Mouse (Mus musculus): ENCODE measurements around the gene Slc30a2.

Slc30a2 gene

DNA sequence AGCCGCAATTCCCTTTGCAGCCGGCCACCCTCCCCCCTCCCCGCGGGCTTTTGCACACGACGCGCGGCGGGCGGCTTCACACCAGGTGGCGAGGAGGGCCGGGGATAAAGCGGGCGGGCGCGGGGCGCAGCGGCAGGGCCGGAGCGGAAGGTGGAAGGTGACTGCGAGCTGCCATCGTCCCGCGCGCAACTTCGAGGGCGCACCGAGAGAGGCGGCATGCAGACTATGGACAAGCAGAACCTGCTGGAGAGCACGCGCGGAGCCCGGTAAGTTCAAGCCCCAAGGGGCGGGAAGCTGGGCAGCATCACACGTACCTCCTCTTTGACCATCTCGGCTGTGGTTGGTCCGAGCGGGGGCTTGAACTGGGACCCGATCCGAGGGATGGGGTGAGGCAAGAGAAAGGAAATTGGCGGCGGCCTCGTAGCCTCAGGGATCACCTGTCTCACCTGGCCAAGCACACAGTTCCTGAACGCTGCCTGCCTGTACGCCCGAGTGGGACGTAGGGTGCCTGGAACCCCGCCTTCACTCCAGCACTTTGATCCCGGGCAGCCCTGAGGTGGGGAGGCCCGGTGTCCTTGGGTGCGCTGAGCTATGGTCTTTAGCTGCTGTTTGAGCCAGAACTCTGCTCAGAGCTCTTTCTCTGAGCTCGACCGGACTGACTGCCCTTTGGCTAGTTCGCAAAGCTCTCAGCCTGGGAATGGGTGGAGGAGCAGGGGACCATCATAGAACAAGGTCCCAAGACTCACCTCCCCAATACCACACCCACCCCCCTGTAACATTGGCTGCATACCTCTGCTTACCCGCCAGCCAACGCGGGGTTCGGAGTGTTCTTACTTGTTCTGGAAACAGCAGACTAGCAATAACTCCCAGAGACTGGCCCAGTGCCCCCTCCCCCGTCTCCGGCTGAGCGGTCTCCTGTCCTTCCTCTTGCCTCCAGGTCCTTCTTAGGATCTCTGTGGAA lies at the start of gene Slc30a2:
TSS of gene Slc30a2 (plus strand) at position 111 of the 961 bp plus-strand sequence.
- DNase-seq (ENCODE audit: low read depth, low spot score), result peak; percentile 84

DNA sequence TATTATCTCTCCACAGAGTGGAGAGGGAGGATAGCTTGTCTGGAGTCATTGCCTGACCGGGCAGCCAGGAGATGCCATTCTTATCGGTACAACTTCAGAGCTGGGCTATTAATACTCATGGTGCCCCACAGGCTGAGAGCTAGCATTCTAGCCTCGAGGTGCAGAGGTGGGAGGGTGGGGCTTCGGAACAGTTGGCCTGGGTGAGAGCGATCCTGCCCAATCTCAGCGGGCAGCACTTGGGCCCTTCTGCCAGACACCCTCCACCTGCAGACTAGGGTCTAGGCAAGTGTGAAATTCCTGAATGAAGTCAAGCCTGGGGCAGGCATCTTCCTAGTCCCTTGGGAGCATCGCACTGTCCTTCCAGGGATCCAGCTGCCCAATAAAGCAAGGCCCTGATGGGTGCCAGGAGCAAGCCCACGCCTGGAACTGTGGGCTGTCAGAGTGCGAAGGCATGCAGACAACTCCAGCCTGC lies 49.3 kb upstream of the Slc30a2 start:
- no peak for DNase-seq (ENCODE audit: low read depth, low spot score)

DNA sequence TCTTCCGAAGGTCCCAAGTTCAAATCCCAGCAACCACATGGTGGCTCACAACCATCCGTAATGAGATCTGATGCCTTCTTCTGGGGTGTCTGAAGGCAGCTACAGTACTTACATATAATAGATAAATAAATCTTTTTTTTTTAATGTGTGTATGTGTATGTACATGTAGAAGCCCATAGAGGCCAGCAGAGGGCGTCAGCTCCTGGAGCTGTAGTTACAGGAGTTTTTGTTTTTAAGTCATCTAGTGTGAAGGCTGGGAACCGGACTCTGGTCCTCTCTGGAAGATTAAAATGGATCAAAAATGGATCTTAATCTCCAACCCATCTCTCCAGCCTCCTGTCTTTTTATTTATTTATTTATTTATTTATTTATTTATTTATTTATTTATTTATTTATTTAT lies 46.9 kb upstream of the Slc30a2 start:
- peak; percentile 72 for DNase-seq (ENCODE audit: low read depth, low spot score)

DNA sequence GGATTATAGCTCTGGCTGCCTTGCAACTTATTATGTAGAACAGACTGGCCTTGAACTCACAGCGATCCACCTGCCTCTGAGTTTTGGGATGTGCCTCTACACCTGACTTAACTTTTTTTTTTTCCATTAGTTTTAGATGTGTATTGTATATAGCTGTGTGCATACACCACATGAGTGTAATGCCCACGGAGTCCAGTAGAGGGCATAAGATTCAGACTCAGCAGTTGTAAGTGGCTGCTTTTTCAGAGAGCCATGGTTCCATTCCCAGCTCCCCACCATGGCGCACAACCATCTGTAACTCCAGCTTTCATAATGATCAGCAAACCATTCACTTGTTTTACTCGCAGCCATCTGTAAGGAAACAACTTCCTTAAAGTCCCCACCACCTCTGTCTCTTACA lies 46.5 kb upstream of the Slc30a2 start:
- peak; percentile 79 for DNase-seq (ENCODE audit: low read depth, low spot score)

DNA sequence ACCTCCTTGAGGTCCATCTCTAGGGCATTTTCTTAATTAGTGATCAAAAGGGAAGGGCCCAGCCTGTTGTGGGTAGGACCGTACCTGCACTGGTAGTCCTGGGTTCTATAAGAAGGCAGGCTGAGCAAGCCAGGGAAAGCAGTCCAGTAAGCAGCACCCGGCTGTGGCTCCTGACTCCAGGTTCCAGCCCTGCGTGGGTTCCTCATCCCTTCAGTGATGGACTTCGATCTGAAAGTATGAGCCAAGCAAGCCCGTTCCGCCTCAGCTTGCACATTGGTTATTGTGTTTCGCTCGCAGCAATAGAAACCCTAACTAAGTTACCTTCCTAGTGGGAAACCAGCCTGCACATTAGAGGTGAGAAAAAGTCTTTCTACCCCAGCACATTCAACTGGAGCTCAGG lies 45.6 kb upstream of the Slc30a2 start:
- DNase-seq (ENCODE audit: low read depth, low spot score), result no peak

DNA sequence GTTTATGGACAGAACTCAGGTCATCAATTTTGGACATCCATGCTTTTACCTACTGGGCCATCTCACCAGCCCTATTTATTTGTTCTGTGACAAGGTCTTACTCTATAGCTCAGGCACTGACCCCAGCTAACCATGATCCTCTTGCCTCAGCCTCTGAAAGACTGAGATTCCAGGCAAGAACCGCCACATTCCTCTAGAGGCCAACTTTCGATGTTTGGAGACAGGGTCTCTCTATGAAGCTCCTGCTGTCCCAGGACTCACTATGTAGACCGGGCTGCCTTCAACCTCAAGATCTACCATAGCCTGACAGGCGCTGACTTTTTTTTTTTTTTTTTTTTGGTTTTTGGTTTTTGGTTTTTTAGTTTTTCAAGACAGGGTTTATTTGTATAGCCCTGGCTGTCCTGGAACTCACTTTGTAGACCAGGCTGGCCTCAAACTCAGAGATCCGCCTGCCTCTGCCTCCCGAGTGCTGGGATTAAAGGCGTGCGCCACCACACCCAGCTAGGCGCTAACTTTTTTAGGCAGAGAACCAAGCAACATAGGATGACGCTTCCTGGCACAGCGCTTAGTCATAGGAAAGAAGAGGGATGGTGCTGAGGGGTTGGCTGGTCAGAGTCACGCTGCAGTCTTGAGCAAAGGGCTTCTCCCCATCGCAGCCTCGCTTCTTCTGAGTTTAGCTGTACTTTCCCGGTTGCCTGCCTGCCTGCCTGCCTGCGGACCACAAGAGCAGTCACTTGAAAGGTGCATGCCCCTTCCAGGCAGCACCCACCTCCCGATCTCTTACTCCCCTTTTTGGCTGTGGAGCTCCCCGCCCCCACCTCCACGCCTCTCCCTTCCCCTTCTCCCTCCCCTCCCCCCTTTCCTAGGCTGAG lies 44.1 kb upstream of the Slc30a2 start:
- DNase-seq (ENCODE audit: low read depth, low spot score), result peak; percentile 81

DNA sequence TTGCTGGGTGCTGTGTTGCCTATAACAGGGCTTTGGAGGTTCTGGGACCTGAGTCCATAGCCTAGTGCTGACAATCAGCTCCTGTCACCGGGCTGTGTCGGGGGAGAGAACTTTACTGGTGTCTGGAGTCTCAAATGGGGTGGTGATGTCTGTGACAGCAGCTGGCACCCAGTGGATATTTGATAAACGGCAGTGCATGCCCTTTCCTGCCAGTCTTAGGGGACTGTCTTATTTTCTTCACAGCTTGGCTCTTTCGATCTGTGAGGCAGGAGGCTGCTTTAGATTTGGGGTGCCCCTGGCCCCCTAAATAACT lies 43.5 kb upstream of the Slc30a2 start:
- no peak for DNase-seq (ENCODE audit: low read depth, low spot score)

DNA sequence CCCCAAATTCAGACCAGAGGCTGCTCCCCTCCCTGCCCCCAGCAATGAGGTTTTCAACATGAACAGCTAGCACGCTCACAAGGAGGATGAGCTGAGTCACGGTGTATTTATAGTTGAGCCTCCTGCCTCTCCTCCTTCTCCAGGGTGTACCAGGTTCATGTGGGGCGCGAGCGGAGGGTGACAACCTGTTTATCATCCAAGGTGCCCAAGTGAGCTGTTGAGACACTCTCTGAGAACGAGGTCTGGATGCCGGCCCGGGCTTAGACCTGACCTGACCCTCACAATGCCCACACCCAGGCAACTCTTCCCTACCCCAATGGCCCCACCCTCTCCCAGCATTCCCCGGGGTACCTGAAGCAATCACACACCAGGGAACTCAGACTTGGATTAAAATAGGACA lies 42.7 kb upstream of the Slc30a2 start:
- no peak for DNase-seq (ENCODE audit: low read depth, low spot score)

DNA sequence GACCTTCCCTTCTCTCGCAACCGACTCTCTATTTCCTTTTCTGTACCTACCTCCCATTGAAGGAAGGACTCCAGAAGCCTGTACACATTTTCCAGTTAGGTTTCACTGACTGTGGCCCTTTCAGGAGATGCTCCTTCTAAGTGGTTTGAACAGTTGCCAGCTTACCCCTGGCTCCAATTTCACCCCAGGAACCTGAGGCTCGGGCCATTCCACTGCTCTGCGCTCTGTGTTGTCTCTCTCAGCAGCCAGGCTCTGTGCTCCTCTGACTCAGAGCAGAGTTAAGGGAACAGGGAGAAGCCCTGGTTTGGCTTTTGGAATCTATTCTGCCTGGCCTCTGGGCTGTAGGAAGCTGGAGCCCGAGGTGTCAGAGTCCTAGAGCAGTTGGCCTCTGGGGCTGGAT lies 40.9 kb upstream of the Slc30a2 start:
- DNase-seq (ENCODE audit: low read depth, low spot score), result no peak

DNA sequence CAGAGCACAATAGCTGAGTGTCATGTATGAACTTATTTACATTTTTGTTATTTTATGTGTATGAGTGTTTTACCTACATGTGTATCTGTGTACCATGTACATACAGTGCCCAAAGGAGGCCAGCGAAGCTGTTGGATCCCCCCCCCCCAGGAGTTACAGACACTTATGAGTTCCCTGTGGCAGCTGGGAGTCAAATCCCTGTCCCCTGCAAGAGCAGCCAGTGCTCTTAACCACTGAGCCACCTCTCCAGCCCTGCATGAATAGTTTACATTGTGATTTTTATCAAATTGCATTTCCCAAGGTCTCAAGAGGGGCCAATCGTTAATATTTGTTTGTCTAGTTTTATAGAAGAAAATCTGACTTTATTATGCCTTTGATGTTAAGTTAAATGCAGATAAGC lies 36.0 kb upstream of the Slc30a2 start:
- DNase-seq (ENCODE audit: low read depth, low spot score), result no peak

DNA sequence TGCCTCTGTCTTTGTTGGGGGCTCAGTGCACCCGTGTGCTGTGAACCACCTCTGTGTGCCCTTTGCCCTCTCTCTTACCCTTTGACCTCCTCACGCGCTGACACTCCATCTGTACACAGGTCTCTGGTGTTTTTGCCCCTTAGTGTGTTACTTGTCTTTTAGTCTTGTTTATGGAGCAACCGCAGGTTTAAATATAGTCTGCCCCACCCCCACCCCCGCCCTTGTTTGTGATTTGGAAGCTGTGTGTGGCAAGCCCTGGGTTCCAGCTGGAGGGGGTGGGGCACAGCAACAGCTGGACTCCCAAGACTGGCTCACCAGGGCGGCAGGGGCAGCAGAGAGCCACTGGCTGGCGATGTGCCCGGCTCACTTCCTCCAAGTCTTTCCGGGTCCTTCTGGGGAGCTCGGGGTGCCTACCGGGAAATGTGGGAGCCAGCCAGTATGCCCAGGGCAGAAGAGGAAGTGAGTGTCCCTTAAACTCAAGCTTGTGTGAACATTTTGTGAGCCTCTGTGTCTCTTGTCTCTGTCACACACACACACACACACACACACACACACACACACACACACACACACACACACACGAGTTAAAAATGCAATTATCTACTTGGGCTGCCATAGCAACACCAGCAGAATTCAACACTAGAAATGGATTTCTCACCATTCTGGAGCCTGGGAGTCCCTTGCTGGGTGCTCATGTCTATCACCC lies 35.5 kb upstream of the Slc30a2 start:
- DNase-seq (ENCODE audit: low read depth, low spot score), result no peak

DNA sequence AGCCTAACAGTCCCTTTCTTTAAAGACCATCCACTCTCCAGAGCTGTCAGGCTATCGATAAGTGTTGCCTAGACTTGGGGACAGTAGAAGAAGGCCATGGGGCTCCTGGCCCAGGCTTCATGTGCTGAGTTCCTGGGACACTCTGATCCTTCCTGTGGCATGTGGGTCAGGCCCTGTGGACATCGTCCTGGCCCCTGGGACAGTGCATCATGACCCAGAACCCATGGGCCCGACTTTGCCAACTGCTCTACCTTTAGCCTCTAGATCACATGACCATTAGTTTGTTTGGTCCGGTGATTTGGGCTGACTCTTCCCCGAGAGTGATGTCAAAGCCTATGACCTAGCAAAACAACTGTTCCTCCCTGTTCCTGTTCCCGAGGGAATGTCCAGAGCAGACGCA lies 32.9 kb upstream of the Slc30a2 start:
- DNase-seq (ENCODE audit: low read depth, low spot score), result no peak

DNA sequence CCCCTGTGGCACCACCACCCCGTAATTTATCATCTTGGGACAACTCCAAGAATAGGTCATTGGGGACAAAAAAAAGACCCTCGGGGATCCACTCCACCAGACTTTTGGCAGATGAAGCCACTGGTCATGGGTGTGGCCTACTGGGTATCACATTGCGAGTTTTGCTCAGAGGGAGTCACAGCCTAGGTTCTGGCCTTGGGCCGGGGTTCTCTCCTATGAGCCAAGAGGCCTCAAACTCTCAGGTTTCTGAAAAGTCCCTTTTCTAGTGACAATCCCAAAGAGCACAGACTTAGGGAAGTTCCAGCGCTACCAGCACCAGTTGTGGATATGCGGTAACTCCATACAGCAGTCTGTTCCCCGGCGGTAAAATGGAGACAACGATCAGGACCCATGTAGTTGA lies 32.3 kb upstream of the Slc30a2 start:
- no peak for DNase-seq (ENCODE audit: low read depth, low spot score)

DNA sequence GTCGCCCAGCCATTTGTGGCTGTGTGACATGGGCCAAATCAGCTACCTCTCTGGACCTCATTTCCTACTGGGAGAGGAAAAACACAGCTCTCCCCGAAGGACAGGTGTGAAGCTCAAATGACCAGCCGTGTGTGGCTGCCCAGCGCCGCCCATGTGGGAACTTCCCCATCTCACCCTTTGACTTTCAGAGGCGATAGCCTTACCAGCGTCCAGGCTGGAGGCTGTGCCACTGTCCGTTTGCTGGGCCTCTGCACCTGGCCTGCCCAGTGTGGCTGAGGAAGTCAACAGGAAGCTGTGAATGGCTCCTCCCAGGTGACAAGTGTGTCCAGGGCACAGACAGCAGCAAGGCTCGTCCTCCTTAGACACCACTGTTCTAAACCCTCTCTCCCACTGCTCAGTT lies 31.2 kb upstream of the Slc30a2 start:
- DNase-seq (ENCODE audit: low read depth, low spot score), result no peak

DNA sequence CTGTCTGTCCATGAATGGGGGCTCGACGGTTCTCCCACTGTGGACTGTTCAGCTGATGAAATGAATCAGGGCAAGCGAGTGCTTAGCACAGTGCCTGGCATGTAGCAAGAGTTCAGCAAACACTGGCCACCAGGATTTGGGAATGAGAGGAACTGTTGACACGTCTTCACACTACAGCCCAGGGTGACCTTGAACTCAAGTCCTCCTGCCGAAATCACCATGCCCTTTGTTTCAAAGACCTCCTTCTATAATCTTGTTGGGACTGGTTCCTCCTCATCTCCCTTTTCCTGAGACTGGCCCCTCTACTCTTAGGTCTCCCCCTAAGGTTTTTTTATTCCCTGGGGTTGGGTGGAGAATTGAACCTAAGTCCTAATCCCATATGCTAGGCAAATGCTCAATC lies 30.6 kb upstream of the Slc30a2 start:
- peak; percentile 73 for DNase-seq (ENCODE audit: low read depth, low spot score)

DNA sequence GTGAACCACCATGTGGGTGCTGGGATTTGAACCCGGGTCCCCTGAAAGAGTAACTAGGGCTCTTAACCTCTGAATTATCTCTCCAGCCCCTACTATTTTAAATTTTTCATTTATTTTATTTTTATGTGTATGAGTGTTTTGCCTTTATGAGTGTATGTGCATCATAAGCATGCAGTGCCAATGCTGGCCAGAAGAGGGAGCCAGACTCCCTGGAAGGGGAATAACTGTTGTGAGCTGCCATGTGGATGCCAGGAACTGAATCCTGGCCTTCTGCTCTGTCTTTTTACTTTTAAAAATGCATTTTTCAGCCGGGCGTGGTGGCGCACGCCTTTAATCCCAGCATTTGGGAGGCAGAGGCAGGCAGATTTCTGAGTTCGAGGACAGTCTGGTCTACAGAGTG lies 30.1 kb upstream of the Slc30a2 start:
- DNase-seq (ENCODE audit: low read depth, low spot score), result peak; percentile 90

DNA sequence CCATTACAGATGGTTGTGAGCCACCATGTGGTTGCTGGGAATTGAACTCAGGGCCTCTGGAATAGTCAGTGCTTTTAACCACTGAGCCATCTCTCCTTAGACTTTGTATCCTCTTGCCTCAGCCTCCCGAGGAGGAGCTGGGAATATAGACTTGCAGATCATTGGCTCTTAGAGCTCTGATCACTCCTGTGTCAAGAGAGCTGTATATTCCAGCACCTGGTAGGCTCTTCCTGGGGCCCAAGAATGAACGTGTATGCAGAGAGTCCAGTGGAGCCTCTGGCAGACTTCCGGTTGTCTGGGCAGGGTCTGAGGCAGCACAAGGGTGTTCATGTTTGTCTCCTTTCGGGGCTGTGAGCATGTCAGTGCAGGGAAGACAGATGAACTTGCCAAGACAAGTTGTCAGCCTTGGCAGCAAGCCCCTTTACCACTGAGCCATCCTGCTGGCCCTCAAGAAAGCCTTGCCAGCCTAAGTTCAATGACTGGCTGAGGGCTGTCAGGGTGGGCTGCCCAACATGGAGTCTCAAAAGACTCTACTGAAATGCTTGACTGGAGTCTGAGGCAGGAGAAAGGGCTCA lies 28.8 kb upstream of the Slc30a2 start:
- peak; percentile 42 for DNase-seq (ENCODE audit: low read depth, low spot score)

DNA sequence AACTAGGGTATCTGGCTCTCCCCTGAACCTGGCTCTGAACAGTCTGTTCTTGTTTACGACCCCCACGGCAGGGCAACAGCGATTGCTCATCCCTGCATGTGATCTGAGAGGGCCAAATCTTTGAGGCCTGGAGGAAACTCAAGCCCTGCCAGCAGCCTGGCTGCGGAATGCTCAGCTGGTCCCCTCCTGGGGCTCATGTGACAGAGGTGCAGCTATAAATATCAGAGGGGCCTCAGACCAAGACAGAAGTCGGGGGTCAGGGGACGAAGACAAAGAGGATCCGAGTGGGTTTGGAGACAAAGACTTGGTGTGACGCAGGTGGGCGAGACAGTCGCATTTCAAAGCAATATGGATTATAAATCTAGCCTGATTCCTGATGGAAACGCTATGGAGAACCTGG lies 28.1 kb upstream of the Slc30a2 start, which contains the start of gene Trim63:
TSS of gene Trim63 (plus strand) at position 245 of the 400 bp plus-strand sequence.
- no peak for DNase-seq (ENCODE audit: low read depth, low spot score)

DNA sequence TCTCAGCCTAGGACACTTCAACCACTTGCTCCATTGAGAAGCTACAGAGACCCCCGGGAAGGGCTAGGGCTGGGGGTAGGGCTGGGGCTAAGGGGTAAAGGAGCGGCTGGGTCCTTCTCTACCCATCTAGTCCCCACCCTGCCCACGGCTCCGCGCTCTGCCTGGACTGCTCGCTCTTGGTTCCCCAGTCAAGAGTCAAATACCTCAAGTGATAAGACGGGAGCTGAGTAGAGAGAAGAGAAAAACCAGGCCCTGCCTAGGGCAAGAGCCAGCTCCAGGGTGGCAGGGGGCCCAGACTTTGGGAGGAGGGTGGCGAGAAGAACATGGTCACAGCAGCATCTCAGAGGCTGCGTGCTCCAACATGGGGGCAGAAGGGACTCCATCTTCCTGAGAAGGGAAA lies 27.5 kb upstream of the Slc30a2 start:
- no peak for DNase-seq (ENCODE audit: low read depth, low spot score)

DNA sequence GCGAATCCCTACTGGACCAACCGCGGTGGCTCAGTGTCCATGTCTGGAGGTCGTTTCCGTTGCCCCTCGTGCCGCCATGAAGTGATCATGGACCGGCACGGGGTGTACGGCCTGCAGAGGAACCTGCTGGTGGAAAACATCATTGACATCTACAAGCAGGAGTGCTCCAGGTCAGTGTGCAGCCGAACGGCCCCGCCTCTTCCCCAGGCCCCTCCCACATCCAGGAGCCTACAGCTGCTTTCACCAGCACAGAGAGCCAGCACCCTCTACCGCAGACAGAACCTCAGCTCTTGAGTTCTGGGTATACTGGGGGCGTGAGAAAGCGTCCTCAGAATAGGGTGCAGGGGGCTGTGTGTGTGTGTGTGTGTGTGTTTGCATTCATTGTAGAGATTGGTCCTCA lies 26.6 kb upstream of the Slc30a2 start:
- peak; percentile 89 for DNase-seq (ENCODE audit: low read depth, low spot score)

DNA sequence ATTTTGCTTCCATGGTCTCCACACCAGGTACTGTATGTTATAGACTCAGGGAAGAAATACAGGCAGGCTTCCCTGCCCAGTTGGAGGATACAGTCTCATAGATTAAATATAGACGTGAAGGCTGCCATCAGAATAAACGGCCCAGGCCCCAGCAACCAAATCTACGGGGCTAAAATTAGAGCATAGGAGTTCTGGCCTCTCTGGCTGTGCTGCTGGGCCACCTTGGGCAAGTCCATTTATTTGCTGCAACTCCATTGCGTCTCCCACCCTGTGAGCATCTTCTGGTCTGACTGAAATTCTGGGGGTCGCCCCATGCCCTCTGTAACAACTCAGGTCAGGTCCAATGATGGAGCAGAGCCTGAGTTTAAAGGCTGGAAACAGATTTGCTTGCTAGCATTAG lies 23.9 kb upstream of the Slc30a2 start:
- no peak for DNase-seq (ENCODE audit: low read depth, low spot score)

DNA sequence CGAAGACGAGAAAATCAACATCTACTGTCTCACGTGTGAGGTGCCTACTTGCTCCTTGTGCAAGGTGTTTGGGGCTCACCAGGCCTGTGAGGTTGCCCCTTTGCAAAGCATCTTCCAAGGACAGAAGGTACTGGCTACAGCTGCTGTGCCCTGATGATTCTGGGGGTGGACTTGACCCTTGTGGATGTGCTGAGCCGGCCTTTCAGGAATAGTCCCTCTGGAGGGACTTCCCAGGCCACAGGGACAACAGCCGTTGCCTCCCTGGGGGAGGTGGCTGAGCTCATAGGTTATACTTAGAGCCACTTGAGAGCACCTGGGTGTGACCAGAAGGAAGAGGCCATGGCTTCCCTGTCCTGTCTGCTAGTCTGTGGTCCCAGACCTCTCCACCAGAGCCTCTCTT lies 23.3 kb upstream of the Slc30a2 start:
- no peak for DNase-seq (ENCODE audit: low read depth, low spot score)

Measured in ZHBTc4 (cell line).